Mouse (Mus musculus): Measurements from ENCODE around the gene Arhgef19. TPM values are rescaled to one million over a fixed set of nuclear protein-coding genes. Genes with fewer than 3 reads are reported as not detected.

Gene Arhgef19
- total RNA-seq, 2 experiments from 2014 or later, result not detected

DNA sequence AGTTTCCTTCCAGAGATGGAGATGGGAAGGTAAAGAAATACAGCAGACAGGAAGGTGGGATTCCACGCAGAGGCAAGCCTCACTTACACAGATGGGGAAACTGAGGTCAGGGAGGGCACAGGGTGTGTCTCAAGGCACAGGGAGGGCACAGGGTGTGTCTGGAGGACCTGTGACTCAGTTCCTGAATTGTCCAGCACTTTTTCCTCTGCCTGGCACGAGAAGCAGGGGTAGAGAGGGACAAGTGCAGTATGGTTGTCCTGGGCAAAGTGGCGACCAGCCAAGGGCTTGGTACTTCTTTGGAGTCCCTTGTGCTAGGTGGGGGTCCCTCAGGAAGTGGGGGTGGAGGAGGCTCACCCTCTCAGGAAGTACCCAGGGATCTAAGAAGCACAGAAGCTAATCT is 42.8 kb downstream of the Arhgef19 start:
- ATAC-seq (replicated peaks; ENCODE audit: poor library complexity), result no peak

DNA sequence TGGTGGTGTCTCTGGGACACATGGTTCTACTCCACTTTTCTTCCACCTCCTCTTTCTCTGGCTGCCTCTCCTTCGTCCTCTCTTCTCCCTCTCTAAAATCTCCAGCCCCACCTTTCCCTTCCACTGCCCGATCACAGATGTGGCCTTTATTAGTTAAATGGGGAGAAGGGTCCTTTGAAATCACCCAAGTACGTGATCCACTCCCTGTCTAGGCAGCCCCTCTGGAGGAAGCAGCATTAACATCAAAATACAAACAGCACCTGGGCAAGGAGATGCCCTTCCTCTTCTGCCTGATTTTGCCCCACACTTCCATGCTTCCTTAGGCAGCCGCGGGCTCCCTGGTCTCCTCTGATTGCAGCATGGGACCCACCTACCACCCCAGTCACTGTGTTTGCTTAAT is 43.3 kb downstream of the Arhgef19 start:
- no peak for ATAC-seq (replicated peaks; ENCODE audit: poor library complexity)

DNA sequence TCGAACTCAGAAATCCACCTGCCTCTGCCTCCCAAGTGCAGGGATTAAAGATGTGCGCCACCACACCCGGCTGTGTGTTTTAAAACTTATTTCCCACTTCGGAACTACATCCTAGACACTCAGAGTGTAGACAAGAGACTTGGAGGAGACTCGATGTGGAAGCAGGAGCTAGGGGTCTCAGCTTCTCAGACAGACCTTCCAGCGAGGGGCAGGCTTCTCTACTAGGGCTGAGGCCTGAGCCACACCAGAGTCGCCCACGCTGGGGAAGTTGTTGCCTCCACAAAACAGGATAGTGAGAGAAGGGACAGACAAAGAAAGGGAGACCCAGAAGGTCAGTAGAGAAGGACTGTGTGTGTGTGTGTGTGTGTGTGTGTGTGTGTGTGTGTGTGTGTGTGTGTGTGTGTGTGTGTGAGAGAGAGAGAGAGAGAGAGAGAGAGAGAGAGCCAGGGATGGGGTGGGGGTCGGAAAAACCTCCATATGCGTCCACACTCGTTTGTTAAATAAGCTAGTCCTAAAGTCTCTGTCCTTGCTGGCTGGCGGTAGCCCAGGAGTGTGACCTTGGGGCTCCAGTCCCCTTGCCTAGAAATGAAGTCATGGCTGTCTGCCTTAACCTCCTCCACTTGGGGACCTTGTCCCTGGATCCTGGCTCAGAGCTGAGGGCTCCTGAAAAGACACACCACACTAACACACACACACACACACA is 44.0 kb downstream of the Arhgef19 start:
- no peak for ATAC-seq (replicated peaks; ENCODE audit: poor library complexity)

- no peak for ATAC-seq (replicated peaks; ENCODE audit: poor library complexity)
These were observed 44.6 kb downstream of the Arhgef19 start for GRCm38 (mm10) chr4:141283879-141284411.

GRCm38 (mm10) chr4:141284486-141284885 is 45.2 kb downstream of the Arhgef19 start:
- no peak for ATAC-seq (replicated peaks; ENCODE audit: poor library complexity)

GRCm38 (mm10) chr4:141285128-141285527 is 45.8 kb downstream of the Arhgef19 start:
- ATAC-seq (replicated peaks; ENCODE audit: poor library complexity), result no peak

DNA sequence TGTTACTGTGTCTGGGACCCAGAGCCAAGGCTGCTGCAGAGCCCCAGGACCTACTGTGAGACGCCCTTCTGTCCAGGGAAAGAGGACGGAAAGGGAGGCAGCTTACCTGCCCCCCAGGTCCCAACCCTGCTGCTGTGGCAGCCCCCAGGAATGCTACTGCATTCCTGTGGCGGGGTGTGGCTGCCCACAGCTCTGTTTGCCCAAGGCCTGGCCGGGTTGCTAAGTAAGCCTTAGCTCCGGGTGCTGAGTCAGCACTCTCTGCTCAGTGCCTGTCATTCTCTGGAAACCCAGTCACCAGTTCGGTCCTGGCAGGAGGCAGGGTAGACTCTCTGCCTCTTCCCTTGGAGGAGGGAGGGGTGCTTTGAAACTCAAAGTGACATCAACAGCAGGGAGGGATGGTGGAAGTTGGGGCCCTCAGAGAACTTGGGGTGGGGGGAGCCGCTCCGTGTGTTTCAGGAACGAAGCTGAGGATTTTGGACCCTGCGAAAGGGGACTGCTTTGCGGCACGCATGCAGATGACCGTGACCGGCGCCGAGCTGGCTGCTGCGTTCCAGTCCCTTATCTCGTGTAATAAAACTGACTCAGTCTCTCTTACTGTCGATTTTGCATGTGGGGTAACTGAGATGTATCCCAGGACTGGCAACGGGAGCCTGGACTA is 47.7 kb downstream of the Arhgef19 start:
- ATAC-seq (replicated peaks; ENCODE audit: poor library complexity), result peak; percentile 37

DNA sequence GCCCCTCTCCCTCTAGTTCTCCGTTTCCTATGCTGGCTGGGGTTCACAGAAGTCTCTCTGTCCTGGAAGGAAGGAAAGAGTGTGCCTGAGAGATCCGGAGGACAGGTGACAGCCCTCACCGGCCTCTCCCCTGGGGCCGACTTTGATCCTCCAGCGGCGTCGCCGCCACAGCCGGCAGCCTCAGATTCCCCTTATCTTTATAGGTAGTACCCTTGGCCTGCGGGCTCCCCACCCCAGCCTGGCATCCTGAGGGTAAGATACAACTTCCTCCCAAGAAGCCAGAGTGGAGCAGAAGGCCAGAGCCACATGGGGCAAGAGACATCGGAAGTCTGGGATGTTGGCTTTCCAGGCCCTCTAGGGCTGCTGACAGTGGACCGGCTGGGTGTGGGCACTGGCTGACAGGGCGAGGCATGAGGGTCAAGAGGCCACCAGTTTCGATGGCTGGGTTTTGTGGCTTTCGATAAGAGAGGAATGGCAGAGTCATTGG is 48.3 kb downstream of the Arhgef19 start:
- peak; percentile 68 for ATAC-seq (replicated peaks; ENCODE audit: poor library complexity)

DNA sequence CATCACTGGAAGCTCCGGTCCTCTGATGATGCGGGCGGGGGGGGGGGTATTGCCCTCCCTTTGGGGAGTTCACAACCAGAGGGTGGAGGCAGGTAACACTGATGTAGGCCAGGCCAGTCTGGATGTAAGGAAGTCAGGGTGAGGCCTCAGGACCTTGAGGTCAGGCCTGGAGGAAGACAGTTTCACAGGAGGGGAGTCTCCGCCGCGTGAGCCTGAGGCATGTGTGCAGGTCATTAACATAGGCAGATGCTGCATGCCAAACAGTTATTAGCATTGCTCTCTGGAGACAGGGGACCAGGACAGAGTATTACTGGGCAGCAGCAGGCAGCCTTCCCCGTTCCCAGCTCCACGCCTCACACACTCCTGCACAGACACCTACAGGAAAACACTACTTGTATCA is 48.9 kb downstream of the Arhgef19 start:
- ATAC-seq (replicated peaks; ENCODE audit: poor library complexity), result no peak

DNA sequence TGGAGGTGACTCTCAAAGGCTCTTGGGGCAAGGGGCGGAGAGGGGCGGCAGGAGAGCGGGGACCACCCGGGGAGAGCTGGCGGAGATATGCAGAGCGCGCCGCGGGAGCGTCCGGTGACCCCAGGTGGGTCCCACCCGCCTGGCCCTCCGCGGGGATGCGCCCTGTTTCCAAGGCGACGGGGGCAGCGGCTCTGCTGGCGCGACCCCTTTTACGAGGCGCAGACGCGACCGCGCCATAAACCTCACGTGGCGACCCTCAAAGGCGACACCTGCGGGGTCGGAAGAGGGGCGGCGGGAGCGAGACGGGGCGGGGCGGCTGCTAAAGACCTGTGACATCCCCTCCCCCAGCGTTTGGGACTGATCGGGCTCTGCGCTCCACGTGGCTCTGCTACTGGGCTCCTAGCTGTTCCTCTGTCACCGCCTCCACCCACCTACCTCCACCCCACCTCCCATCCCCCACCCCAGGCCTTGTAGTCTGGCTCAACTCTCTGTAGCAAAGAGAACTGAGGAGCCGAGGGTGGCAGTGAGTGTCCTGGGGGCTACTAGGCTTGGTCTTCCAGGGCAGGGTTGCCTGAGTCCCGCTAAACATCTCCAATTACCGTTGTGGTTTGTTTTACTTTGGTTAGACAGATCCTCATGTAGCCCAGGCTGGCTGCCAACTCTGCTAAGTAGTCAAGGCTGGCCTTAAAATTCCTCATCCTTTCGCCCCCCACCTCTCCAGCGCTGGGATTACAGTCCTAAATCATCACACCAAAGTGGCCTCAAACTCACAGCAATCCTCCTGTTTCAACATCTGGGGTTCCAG is 52.5 kb downstream of the Arhgef19 start:
- no peak for ATAC-seq (replicated peaks; ENCODE audit: poor library complexity)

DNA sequence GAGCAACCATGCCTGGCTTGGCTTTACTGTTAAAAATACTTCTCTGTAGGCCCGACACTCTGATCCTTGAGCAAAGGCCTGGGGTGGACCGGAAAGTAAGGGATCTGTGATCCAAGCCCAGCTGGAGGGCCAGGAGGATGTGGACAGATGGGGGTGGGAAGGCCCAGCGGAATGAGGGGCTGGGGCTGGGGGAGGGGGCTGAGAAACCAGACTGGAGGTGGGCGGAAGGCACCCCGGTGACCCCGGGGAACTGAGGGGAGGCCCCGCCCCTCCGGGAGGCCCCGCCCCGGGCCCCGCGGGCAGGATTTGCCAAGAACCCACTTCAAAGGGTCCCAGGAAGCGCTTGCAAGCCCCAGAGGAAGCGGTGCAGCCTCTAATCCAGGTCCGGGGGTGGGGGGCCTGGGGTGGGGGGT is 56.5 kb downstream of the Arhgef19 start:
- ATAC-seq (replicated peaks; ENCODE audit: poor library complexity), result no peak

GRCm38 (mm10) chr4:141297934-141298333 is 58.6 kb downstream of the Arhgef19 start:
- ATAC-seq (replicated peaks; ENCODE audit: poor library complexity), result no peak

- ATAC-seq (replicated peaks; ENCODE audit: poor library complexity), result peak; percentile 54
These were observed 60.1 kb downstream of the Arhgef19 start for GRCm38 (mm10) chr4:141299356-141299755.

DNA sequence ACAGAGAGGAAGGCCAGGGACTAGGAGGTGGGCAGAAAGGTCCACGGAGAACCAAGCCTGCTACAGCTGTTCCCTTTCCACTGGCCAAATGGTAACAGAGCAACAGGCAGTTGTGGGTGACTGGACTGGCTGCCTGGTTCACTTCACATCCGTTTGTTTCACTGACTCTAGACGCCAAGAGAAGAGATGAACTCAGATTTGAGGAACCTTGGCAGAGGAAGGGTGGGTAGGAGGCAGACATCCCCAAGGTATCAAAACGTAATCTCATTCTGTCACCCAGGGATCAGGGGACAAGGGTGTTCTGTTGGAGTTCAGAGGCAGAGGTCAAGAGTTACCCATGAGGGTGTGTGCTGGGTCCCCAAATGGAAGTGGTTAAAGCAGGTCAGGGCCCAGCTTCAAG is 60.9 kb downstream of the Arhgef19 start:
- no peak for ATAC-seq (replicated peaks; ENCODE audit: poor library complexity)

GRCm38 (mm10) chr4:141301116-141301553 is 61.8 kb downstream of the Arhgef19 start, which contains the start of gene Epha2:
Gene Epha2, plus strand, starts transcription at chr4:141301240.
- ATAC-seq (replicated peaks; ENCODE audit: poor library complexity), result peak; percentile 17; the same call in 1 of the 2 replicates

DNA sequence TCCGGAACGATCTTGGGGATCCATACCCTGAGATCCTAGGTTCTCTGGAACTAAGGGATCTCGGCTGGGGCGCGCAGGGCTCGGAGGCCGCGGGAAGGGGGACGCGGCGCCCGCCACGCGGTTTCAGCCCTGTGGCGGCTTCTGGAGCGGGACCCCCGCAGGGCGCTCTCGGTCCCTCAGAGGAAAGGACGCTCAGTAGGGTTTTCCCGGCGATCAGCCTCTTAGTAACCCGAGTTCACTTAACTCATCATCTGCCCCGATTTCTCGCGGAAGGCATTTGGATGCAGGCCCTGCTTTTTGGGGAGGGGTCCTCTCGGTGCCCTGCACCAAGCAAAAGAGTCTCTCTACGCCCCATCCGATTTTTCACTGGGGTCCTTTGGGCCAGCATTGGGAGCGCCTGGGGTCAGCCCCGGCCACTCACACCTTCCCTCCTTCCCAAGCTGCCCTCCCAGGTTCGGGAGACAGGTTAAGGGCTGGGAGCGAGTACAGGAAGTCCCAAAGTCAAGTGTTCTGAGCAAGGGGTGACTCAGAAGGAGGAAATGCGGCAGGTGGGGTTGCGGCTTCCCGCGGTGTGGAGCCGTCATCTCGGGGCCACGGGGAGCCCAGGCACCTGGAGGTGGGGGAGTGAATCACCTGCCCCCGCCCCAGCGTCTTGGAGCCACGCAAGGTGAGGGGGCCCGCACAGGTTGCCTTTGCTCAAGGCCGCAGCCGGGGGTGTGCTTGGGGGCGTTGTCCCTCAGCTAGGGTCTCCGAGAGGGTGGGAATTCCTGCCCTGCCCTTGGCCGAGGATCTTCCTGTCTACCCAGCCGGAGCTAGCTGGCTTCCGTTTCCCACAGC is 62.5 kb downstream of the Arhgef19 start:
- no peak for ATAC-seq (replicated peaks; ENCODE audit: poor library complexity)

DNA sequence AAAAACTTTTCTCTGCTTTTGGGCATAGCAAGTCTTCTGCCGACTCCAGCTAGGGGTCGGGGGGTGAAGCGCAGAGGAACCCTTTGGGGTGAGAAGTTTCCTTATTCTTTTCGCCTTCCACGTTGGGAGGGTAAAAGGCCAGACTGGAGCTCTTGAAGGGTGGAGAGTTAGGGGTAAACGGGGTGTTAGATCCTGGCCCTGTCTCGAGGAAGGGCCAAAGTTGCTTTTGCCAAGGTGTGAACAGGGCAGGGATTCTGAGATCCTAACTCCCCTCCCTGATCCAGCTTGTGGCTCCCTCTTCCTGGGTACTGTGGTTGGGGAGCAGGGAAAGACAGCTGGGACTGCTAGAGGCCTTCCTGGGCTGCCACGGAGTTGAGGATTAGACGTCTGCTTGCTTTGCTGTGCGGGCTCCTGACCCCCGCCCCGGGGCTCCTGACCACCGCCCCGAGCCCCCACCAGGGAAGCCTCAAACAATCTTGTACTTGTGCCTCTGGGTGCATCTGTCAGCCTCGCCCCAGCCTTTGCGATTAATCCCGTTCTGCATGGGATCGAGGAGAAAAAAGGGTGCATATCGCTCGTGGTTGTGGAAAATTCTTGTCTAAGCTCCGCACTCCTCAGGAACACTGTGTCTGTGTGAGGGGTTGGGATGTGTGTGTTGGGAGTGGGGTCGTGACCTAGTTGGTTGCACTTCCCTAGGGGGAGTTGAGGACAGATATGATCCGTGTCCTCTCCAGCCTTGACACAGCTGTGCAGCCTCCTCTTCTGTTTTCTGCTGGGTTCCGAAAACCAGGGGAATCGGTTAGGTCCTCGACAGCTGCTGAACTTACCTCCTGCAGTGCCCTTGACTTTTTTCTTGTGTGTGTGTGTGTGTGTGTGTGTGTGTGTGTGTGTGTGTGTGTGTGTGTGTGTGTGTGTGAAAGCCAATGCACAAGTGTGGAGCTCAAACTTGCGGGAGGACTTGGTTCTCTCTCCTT is 63.4 kb downstream of the Arhgef19 start:
- no peak for ATAC-seq (replicated peaks; ENCODE audit: poor library complexity)

GRCm38 (mm10) chr4:141303402-141304222 is 64.3 kb downstream of the Arhgef19 start:
- no peak for ATAC-seq (replicated peaks; ENCODE audit: poor library complexity)
